In the genomic region with DNA sequence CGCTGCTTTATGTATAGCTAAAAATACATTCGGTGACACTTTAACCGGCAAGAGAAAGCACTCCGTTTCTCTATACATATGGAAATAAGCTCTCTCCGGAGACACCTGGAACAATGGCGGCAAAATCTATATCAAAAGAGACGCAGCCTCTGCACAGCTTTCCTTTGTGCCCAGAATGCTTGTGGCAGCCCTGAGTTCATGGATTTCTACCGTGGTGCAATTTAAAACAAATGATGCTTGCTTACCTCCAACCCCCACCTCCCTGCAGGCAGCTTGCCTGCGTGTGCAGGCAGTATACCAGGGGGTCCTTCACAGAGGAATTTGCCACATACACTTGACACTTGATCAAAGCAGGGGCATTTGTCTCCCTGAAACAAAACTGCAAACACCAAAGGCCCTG, we compare ENCODE assay signal across 9 mouse cellular contexts.
DNase-seq lines count a peak whose midpoint lies in the region; ATAC-seq and TF ChIP-seq lines count a peak whose summit lies in the region.
"Had no signal": no experiment of that assay in that cellular context is flagged by ENCODE, and none has a peak within 500 bp of the region (broad histone marks: within the 10 kb centered on the region; RNA-seq: fewer than 3 reads in every experiment).

No protein-coding gene starts in this region.

- 2% methylated on average over 9 of the region's 9 CpGs for WGBS in forebrain, embryonic 14.5 days
- 3% methylated on average over 9 of the region's 9 CpGs for WGBS in midbrain, embryonic 12.5 days
- WGBS in lung, adult 2 months: 65% methylated on average over 9 of the region's 9 CpGs

- H3K27me3 ChIP-seq in forebrain, embryonic 14.5 days (replicated peaks; ENCODE audit: control insufficient read depth, insufficient read depth, low read length): 0 out of 2 replicates have a peak, but pooled peaks cover 3% of the 10 kb centered on the region
- peaks cover 71% of the 10 kb centered on the region for H3K27me3 ChIP-seq in midbrain, embryonic 12.5 days

- ATAC-seq in forebrain, embryonic 14.5 days: peak; percentile 35; the same call in 1 of the 2 replicates
- ATAC-seq in midbrain, embryonic 12.5 days (ENCODE audit: low FRiP score, low read depth): 0 out of 2 replicates have a peak, but pooled peaks have one; percentile 17

- peak overlapping the region; percentile 36; the same call in 1 of the 2 replicates for H3K4me2 ChIP-seq in forebrain, embryonic 14.5 days (ENCODE audit: low read length)
- peak overlapping the region; percentile 48 for H3K4me2 ChIP-seq in midbrain, embryonic 12.5 days (replicated peaks)

- H3K36me3 ChIP-seq in forebrain, embryonic 14.5 days (ENCODE audit: control insufficient read depth, insufficient read depth, low read length): no peaks in the 10 kb centered on the region
- H3K36me3 ChIP-seq in midbrain, embryonic 12.5 days: no peaks in the 10 kb centered on the region

- peak; percentile 7 for DNase-seq in cerebellum, adult 9-10 months
- DNase-seq in cerebellum, adult 11 months: no peak
- DNase-seq in R1 (ENCODE audit: low read depth, low spot score): peak; percentile 78
- peak; percentile 52 for DNase-seq in forebrain, embryonic 14.5 days (ENCODE audit: low spot score)
- DNase-seq in lung, postnatal 10 days: no peak
- no peak for DNase-seq in lung, adult 2 months
- DNase-seq in spleen, postnatal 10 days (ENCODE audit: low spot score in 2 of 2): no peak
- DNase-seq: kidney, postnatal 36 days had no signal

- H3K4me3 ChIP-seq in forebrain, embryonic 14.5 days (ENCODE audit: low read depth, low read length): no peak overlapping the region
- H3K4me3 ChIP-seq in midbrain, embryonic 12.5 days: 0 out of 2 replicates have a peak overlapping the region, but pooled peaks have one; percentile 18
- H3K4me3 ChIP-seq in lung, adult 2 months (replicated peaks; ENCODE audit: extremely low read depth, low read depth, low read length): no peak overlapping the region

- H3K27ac ChIP-seq in forebrain, embryonic 14.5 days (ENCODE audit: low read depth, low read length): peak overlapping the region; percentile 63; the same call in 1 of the 2 replicates
- H3K27ac ChIP-seq in midbrain, embryonic 12.5 days (replicated peaks): peak overlapping the region; percentile 72

- peaks cover 31% of the 10 kb centered on the region for H3K4me1 ChIP-seq in forebrain, embryonic 14.5 days (ENCODE audit: control insufficient read depth, insufficient read depth, low read length)
- H3K4me1 ChIP-seq in midbrain, embryonic 12.5 days: peaks cover 38% of the 10 kb centered on the region
- no peaks in the 10 kb centered on the region for H3K4me1 ChIP-seq in lung, adult 2 months (ENCODE audit: control insufficient read depth, insufficient read depth, low read length)

- no peaks in the 10 kb centered on the region for H3K9me3 ChIP-seq in forebrain, embryonic 14.5 days (replicated peaks; ENCODE audit: control insufficient read depth, low read length)
- no peaks in the 10 kb centered on the region for H3K9me3 ChIP-seq in midbrain, embryonic 12.5 days

- no peak for TF ChIP-seq POLR2A in lung, adult 2 months (IDR thresholded peaks at IDR 0.05; ENCODE audit: borderline replicate concordance, extremely low read depth, low read depth, low read length)

- H3K9ac ChIP-seq in forebrain, embryonic 14.5 days (ENCODE audit: low read length): peak overlapping the region; percentile 46; the same call in 1 of the 2 replicates
- peak overlapping the region; percentile 21 for H3K9ac ChIP-seq in midbrain, embryonic 12.5 days (replicated peaks)

- TF ChIP-seq CTCF in lung, adult 2 months (IDR thresholded peaks at IDR 0.05; ENCODE audit: insufficient read depth, low read length): no peak

Comparison
In these comparisons a context has a peak if more than half of its experiments do, and no peak if none do; other contexts are left out.
1. DNase-seq: peak in cerebellum, adult 9-10 months (single experiment), R1 (single experiment) and forebrain, embryonic 14.5 days (single experiment); none in cerebellum, adult 11 months (single experiment), lung, postnatal 10 days (single experiment), lung, adult 2 months (single experiment) and spleen, postnatal 10 days (0 of 2).